Mouse (Mus musculus): ENCODE data around the gene Cdh22.

Gene Cdh22

DNA sequence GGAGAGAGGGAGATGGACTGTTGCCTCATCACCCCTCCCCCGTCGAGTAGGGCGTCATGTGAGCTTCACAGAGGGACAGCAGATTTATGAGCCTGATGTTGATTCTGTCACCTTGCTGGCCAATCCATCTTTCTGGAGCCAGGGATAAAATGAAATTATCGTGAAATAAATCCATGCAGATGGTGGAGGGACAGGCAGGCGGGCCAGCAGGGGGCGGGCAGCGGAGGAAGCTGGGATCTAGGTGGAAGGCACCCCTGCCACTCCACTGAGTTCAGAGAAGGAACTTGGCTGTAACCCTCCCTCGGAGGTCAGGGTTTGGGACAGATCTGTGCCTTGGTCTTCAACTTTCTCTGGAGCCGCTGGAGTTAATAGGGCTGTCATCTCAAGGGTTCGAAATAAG is 156.0 kb downstream of the Cdh22 start:
- no peak for DNase-seq

GRCm38 (mm10) chr2:165078045-165078444 is 156.6 kb downstream of the Cdh22 start:
- no peak for DNase-seq

DNA sequence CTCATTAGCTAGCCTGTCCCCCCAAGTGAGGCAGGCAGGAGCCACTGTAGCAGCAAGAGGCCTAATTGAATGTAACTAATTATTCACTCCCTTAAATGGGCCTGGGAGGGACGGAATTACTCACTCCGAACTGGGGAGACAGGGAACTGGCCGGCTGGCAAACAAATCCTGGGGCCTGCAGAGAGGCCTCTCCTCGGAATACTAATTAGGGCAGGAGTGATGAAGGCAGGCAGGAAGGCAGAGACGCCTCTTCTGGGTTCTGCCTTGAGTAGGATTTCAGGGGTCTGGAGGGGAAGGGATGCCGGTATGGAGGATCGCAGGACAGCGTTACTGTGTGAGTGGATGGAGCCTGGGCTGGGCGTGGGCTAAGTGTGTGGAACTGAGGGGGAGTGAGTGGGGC is 157.6 kb downstream of the Cdh22 start:
- DNase-seq = no peak

DNA sequence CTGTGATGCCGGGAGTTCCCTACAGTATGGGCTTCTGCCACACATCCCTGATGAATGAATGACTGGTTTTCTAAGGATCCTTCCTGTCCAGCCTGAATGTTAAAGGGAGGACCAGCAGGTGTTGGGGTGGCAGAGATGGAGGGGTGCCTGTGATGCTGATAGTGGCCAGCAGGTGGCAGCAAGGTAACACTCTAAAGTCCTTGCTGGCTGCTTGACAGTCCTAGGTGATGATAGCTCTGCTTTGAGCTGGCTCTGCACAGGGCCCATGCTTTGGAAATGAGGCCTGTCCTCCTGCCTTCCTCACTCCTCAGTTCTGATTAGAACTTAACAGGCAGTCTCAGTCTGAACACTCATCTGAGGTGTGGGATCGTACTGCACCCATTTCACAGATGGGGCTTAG is 159.7 kb downstream of the Cdh22 start:
- peak; percentile 90 to 94 for DNase-seq

DNA sequence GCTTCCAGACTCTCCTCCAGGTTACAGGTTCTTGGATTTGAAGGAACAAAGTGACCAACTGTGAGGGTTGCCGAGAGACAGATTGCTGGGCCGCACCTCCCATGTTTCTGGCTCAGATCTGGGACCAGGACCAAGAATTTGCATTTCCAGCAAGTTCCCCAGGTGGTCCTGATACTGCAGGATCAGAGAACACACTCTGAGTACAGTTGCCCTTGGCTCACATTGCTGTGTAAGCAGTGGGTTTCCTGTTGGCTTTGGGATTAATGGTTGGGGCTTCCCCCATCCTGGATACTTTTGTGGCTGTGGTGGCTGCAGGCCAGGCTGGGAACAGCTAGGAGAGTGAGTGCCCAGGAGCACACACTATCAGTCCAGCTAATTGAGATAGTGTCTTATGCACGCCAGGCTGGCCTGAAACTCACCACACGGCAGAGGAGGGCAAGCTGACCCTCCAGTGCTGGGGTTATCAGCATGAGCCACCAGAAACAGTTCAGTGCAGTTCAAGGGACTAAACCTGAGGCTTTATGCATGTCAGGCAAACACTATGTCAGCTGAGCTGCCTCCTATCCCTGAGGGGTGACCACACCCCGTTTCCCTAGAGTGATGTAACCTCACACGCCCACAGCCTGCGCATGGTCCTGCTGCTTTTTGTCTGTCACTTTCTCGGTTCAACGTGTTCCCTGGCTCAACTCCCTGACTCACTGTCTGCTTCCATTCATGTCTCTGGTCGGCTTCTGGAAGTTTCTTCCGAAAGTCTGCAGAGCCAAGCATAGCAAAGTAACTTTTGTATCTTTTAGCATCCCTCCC is 160.4 kb downstream of the Cdh22 start:
- DNase-seq = peak; percentile 87

GRCm38 (mm10) chr2:165073381-165073781 is 161.3 kb downstream of the Cdh22 start:
- peak; percentile 89 to 91 for DNase-seq

- DNase-seq = peak; percentile 83 to 86
Observed at GRCm38 (mm10) chr2:165070096-165070816, 164.4 kb downstream of the Cdh22 start.

- DNase-seq = no peak
Observed at GRCm38 (mm10) chr2:165068806-165069205, 165.8 kb downstream of the Cdh22 start.

DNA sequence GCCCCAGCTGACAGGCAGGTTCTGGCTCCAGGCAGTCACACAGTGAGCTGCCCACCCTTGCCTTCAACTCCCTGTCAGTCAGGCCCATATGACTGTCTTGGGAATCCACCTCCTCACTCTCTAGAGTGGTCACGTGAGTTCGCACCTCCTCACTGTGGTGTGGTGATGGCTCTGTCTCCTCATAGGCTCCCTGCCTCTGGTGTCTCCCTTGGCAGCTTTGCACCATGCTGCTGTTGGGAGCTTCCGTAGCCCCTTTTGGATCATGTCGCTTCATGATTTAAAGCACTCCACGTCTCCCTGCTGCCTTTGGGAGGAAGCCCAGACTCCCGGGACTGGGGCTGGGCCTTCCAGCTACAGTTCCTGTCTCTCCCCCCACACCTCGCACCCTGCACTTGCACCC is 170.2 kb downstream of the Cdh22 start:
- DNase-seq = no peak

DNA sequence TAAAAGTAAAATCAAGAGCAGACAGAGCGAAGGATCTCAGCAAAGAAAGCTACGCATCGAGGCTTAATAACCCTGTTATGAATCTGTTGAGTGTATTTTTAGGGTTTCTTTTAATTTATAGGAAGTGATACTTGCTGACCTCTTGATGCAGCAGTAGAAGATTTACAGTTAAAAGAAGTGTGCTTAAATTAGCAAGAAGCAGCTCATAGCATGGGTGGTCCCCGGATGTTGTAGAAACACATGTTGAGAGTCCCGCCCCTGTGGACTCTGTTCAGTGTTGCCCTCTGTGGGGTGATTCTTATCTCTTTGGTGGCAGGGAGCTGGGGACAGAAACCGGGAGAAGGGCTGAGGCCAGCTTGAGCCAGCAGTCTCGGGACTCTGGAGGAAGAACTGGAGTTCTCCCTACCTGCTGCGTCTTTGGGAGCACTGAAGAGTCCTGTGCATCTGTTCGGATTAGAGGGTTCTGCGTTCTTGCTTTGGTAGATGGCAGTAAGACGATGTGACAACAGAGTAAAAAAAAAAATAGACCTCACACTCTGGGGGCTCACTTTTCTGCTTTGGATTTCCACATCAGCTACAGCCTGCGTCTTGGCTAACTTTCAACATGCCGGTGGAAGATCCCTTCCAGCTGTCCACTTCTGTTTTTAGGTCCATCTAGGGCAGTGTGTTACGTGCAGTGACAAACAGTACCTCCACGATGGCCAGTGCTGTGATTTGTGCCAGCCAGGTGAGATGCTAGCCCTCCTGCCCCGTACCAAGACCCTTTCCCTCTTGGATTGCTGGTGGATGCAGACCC is 172.8 kb downstream of the Cdh22 start:
- no peak for DNase-seq
